In genomic region chr16:44060604-44061286, GRCm38 (mm10) we compare ENCODE assay signal across 18 mouse cellular contexts. TPM values are rescaled to one million over a fixed set of nuclear protein-coding genes. Genes with fewer than 3 reads are reported as not detected.
DNase-seq lines count a peak whose midpoint lies in the region; ATAC-seq lines count a peak whose summit lies in the region.
"Had no signal": no experiment of that assay in that cellular context is flagged by ENCODE, and none has a peak within 500 bp of the region (broad histone marks: within the 10 kb centered on the region; RNA-seq: fewer than 3 reads in every experiment).

No protein-coding gene starts in this region.

- no peak for ATAC-seq in liver, embryonic 11.5 days (replicated peaks; ENCODE audit: low FRiP score)
- peak; percentile 51; the same call in 1 of the 2 replicates for ATAC-seq in liver, embryonic 12.5 days
- peak; percentile 80 for ATAC-seq in liver, embryonic 16.5 days (ENCODE audit: low read depth)
- ATAC-seq: forebrain, embryonic 13.5 days; forebrain, postnatal 0 days had no signal

- no peak overlapping the region for H3K4me2 ChIP-seq in liver, embryonic 11.5 days
- H3K4me2 ChIP-seq in liver, embryonic 12.5 days = no peak overlapping the region
- no peak overlapping the region for H3K4me2 ChIP-seq in liver, embryonic 16.5 days (ENCODE audit: low read depth, low read length)
- H3K4me2 ChIP-seq: forebrain, embryonic 13.5 days; heart, embryonic 11.5 days; heart, embryonic 15.5 days; hindbrain, embryonic 13.5 days had no signal

- DNase-seq in liver = peak; percentile 21
- DNase-seq in liver, embryonic 11.5 days (ENCODE audit: low spot score) = no peak
- no peak for DNase-seq in right cerebral cortex, postnatal 14 days
- no peak for DNase-seq in right cerebral cortex, adult 18-20 months
- DNase-seq: adrenal gland, postnatal 14 days; cerebellum, adult 18-20 months; cerebellum, postnatal 10 days; forebrain, postnatal 0 days; gastrocnemius, postnatal 14 days; heart, adult 2 months; heart, postnatal 14 days had no signal

- H3K4me3 ChIP-seq in liver, embryonic 11.5 days (ENCODE audit: low read depth, low read length) = no peak overlapping the region
- no peak overlapping the region for H3K4me3 ChIP-seq in liver, embryonic 12.5 days
- no peak overlapping the region for H3K4me3 ChIP-seq in liver, embryonic 16.5 days (ENCODE audit: low read depth, low read length)
- H3K4me3 ChIP-seq: embryonic facial prominence, embryonic 10.5 days; forebrain, embryonic 13.5 days; heart, adult 2 months; heart, embryonic 15.5 days; hindbrain, embryonic 13.5 days had no signal

- 84% methylated on average over 18 of the region's 18 CpGs for WGBS in liver, embryonic 11.5 days
- WGBS in liver, embryonic 12.5 days (ENCODE audit: insufficient replicate concordance) = 77% methylated on average over 18 of the region's 18 CpGs
- 73% methylated on average over 18 of the region's 18 CpGs for WGBS in liver, embryonic 16.5 days (ENCODE audit: insufficient replicate concordance)

- H3K36me3 ChIP-seq in liver, embryonic 11.5 days (ENCODE audit: control insufficient read depth, insufficient read depth, low read length) = no peaks in the 10 kb centered on the region
- H3K36me3 ChIP-seq in liver, embryonic 12.5 days = no peaks in the 10 kb centered on the region
- H3K36me3 ChIP-seq in liver, embryonic 16.5 days (ENCODE audit: control insufficient read depth, insufficient read depth) = no peaks in the 10 kb centered on the region
- H3K36me3 ChIP-seq: embryonic facial prominence, embryonic 10.5 days; heart, embryonic 15.5 days; hindbrain, embryonic 13.5 days had no signal

- no peaks in the 10 kb centered on the region for H3K4me1 ChIP-seq in liver, embryonic 11.5 days (replicated peaks; ENCODE audit: control insufficient read depth, insufficient read depth, low read length)
- 0 out of 2 replicates have a peak, but pooled peaks cover 7% of the 10 kb centered on the region for H3K4me1 ChIP-seq in liver, embryonic 12.5 days
- no peaks in the 10 kb centered on the region; the same call in 1 of the 2 replicates for H3K4me1 ChIP-seq in liver, embryonic 16.5 days (ENCODE audit: control insufficient read depth, low read depth, low read length)

- no peak overlapping the region for H3K27ac ChIP-seq in liver, embryonic 11.5 days (ENCODE audit: low read depth, low read length)
- H3K27ac ChIP-seq in liver, embryonic 12.5 days = no peak overlapping the region
- peak overlapping the region; percentile 21 for H3K27ac ChIP-seq in liver, embryonic 16.5 days (ENCODE audit: low read length)
- H3K27ac ChIP-seq: embryonic facial prominence, embryonic 10.5 days; forebrain, embryonic 13.5 days; heart, adult 2 months; heart, embryonic 15.5 days; hindbrain, embryonic 13.5 days had no signal

- no peaks in the 10 kb centered on the region for H3K27me3 ChIP-seq in liver, embryonic 11.5 days (replicated peaks; ENCODE audit: control insufficient read depth, insufficient read depth, low read length)
- H3K27me3 ChIP-seq in liver, embryonic 12.5 days (replicated peaks) = no peaks in the 10 kb centered on the region
- no peaks in the 10 kb centered on the region for H3K27me3 ChIP-seq in liver, embryonic 16.5 days (ENCODE audit: control insufficient read depth, insufficient read depth, low read depth, low read length)
- H3K27me3 ChIP-seq: forebrain, embryonic 13.5 days; heart, embryonic 15.5 days had no signal

- no peak overlapping the region for H3K9ac ChIP-seq in liver, embryonic 11.5 days (ENCODE audit: low read depth, low read length)
- H3K9ac ChIP-seq in liver, embryonic 12.5 days = no peak overlapping the region
- no peak overlapping the region for H3K9ac ChIP-seq in liver, embryonic 16.5 days (ENCODE audit: low read depth, low read length)
- H3K9ac ChIP-seq: forebrain, embryonic 13.5 days; forebrain, postnatal 0 days; heart, embryonic 15.5 days; hindbrain, embryonic 13.5 days had no signal

- H3K9me3 ChIP-seq in liver, embryonic 11.5 days (ENCODE audit: control insufficient read depth, low read length) = no peaks in the 10 kb centered on the region
- no peaks in the 10 kb centered on the region for H3K9me3 ChIP-seq in liver, embryonic 12.5 days (replicated peaks)
- no peaks in the 10 kb centered on the region for H3K9me3 ChIP-seq in liver, embryonic 16.5 days (replicated peaks; ENCODE audit: control insufficient read depth, low read length)
- H3K9me3 ChIP-seq: embryonic facial prominence, embryonic 10.5 days; forebrain, embryonic 13.5 days; heart, embryonic 15.5 days; hindbrain, embryonic 13.5 days had no signal

RNA-seq across cellular contexts. Expression of gene Gramd1c, which starts 2.4 kb away (rescaled TPM):
- 4.6 and 5.5 TPM in 2 replicates for polyA plus RNA-seq in liver, embryonic 11.5 days (2014; fragmentation: Nextera tagmentation; extraction: Ambion mirVana)
- 3.4 and 3.7 TPM in 2 replicates for polyA plus RNA-seq in liver, embryonic 12.5 days (2016; fragmentation: Nextera tagmentation; extraction: Ambion mirVana)
- 4.1 and 4.3 TPM in 2 replicates for polyA plus RNA-seq in liver, embryonic 16.5 days (2015; fragmentation: Nextera tagmentation; extraction: Ambion mirVana)
